ENCODE assay signal across 8 mouse cellular contexts in the genomic region with DNA sequence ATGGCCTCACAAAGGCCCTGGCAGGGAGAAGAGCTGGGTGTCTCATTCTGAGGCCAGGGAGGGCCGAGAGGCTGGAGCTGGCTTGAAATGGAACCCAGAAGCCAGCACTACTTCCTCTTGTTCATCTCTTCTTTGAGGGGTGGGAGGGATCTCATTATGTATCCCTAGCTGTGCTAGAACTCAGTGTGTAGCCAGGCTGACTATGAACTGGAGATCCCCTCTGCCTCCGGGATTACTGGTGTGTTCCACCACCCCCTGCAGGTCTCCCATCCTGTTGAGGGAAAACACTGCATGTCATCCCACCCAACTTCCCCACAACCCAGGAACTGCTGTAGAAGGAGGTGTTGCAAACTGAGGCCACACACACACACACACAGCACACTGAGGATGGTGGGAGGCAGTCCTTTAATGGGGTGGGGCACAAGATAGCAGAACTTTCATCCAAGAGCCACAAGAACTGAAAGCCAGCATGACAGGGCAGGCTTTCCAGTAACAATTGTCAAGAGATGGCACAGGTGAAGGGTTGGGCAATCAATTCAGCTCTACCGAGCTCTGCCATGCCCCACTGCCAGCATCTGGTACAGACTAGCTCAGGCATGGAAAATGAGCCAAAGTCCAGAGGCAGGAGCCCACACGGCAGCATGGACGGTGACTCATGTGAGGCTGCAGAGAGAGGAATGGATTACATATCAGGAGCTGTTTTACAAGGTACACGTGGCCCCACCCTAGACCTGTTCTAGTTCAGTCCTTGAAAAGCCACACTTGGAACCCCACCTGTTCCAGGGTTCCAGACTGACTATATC. TPM values are rescaled to one million over a fixed set of nuclear protein-coding genes. Genes with fewer than 3 reads are reported as not detected.
DNase-seq lines count a peak whose midpoint lies in the region; ATAC-seq and TF ChIP-seq lines count a peak whose summit lies in the region.

No protein-coding gene starts in this region.

- TF ChIP-seq POLR2A in cerebellum, adult 2 months (IDR thresholded peaks at IDR 0.05; ENCODE audit: borderline replicate concordance, insufficient read depth, low read length): no peak

- no peaks in the 10 kb centered on the region for H3K27me3 ChIP-seq in cerebellum, adult 2 months (ENCODE audit: control insufficient read depth, insufficient read depth, low read length)
- H3K27me3 ChIP-seq in C2C12 (ENCODE audit: control insufficient read depth, insufficient read depth, insufficient read length): no peaks in the 10 kb centered on the region
- no peaks in the 10 kb centered on the region for H3K27me3 ChIP-seq in embryonic facial prominence, embryonic 15.5 days

- H3K79me3 ChIP-seq in C2C12 (ENCODE audit: low read depth): peaks cover 31% of the 10 kb centered on the region

- H3K4me3 ChIP-seq in cerebellum, adult 2 months (replicated peaks; ENCODE audit: insufficient read depth, low read depth, low read length): peak overlapping the region; percentile 39
- H3K4me3 ChIP-seq in C2C12 (ENCODE audit: insufficient read depth, poor library complexity, severe bottlenecking): no peak overlapping the region
- peak overlapping the region; percentile 78 for H3K4me3 ChIP-seq in embryonic facial prominence, embryonic 15.5 days (replicated peaks)

- peak overlapping the region; percentile 76 for H3K4me2 ChIP-seq in embryonic facial prominence, embryonic 15.5 days (replicated peaks)

- peak overlapping the region; percentile 85 for H3K27ac ChIP-seq in cerebellum, adult 2 months (ENCODE audit: insufficient read depth, low read length)
- H3K27ac ChIP-seq in embryonic facial prominence, embryonic 15.5 days (replicated peaks): peak overlapping the region; percentile 82

- ATAC-seq in embryonic facial prominence, embryonic 15.5 days (ENCODE audit: insufficient number of reproducible peaks, low FRiP score, low TSS enrichment, low read depth): no peak
- ATAC-seq in megakaryocyte progenitor cell, adult 5-6 weeks (replicated peaks; ENCODE audit: poor library complexity): peak; percentile 35

- no peaks in the 10 kb centered on the region for H3K9me3 ChIP-seq in embryonic facial prominence, embryonic 15.5 days (replicated peaks)

- H3K36me3 ChIP-seq in C2C12 (ENCODE audit: control insufficient read depth, insufficient read depth): peaks cover 59% of the 10 kb centered on the region
- H3K36me3 ChIP-seq in embryonic facial prominence, embryonic 15.5 days: peaks cover 46% of the 10 kb centered on the region

- 18% methylated on average over 6 of the region's 6 CpGs for WGBS in cerebellum, adult 2 months
- 56% methylated on average over 6 of the region's 6 CpGs for WGBS in embryonic facial prominence, embryonic 15.5 days

- H3K79me2 ChIP-seq in C2C12 (ENCODE audit: control insufficient read depth, insufficient read depth): peaks cover 60% of the 10 kb centered on the region

- H3ac ChIP-seq in C2C12 (ENCODE audit: control insufficient read depth, insufficient read length, low read depth): peak overlapping the region; percentile 26

- H3K4me1 ChIP-seq in cerebellum, adult 2 months (ENCODE audit: control insufficient read depth, insufficient read depth, low read length): peaks cover 37% of the 10 kb centered on the region
- H3K4me1 ChIP-seq in embryonic facial prominence, embryonic 15.5 days: peaks cover 18% of the 10 kb centered on the region

- DNase-seq in cerebellum, adult 2 months: peak in 1 of 2 experiments; percentile 46
- no peak for DNase-seq in cerebellum, postnatal 4 days (ENCODE audit: low spot score in 2 of 2)
- DNase-seq in kidney, adult 18-20 months: peak; percentile 51
- DNase-seq in ovary, adult 18-20 months (ENCODE audit: low spot score): no peak
- DNase-seq in gastrocnemius, postnatal 25 days: no peak

- 0 out of 2 replicates have a peak overlapping the region, but pooled peaks have one; percentile 6 for H3K9ac ChIP-seq in embryonic facial prominence, embryonic 15.5 days

- TF ChIP-seq CTCF in cerebellum, adult 2 months (IDR thresholded peaks at IDR 0.05; ENCODE audit: borderline replicate concordance, insufficient read depth, low read depth, low read length): 0 out of 2 replicates have a peak, but pooled peaks have one; percentile 1
- TF ChIP-seq CTCF in C2C12 (IDR thresholded peaks at IDR 0.05; ENCODE audit: control insufficient read depth, insufficient read depth, insufficient read length): no peak

TF ChIP-seq in C2C12, 6 proteins besides CTCF, POLR2A, EP300 and RAD21:
- TF ChIP-seq USF1 (IDR thresholded peaks at IDR 0.05; ENCODE audit: low read depth): no peak
- no peak for TF ChIP-seq FOSL1 (IDR thresholded peaks at IDR 0.05; ENCODE audit: insufficient read depth, low read length, poor library complexity, severe bottlenecking)
- TF ChIP-seq MAX (IDR thresholded peaks at IDR 0.05): peak; percentile 45
- TF ChIP-seq MYOG (IDR thresholded peaks at IDR 0.05; ENCODE audit: control insufficient read depth, extremely low read depth, insufficient read length): no peak
- peak; percentile 49 for TF ChIP-seq CEBPB (IDR thresholded peaks at IDR 0.05; ENCODE audit: low read depth)

RNA-seq across cellular contexts. Expression of gene BC029722, which starts 0.4 kb away (rescaled TPM):
- polyA plus RNA-seq in cerebellum, adult 2 months (2012; rRNA removed): 72.8 and 81.5 TPM in 2 replicates
- polyA plus RNA-seq in C2C12 (2012; fragmentation: generic; extraction: Trizol): 32.9 TPM
- polyA plus RNA-seq in embryonic facial prominence, embryonic 15.5 days (2015; fragmentation: Nextera tagmentation; extraction: Ambion mirVana): 21.0 and 24.8 TPM in 2 replicates
- total RNA-seq in megakaryocyte progenitor cell, adult 5-6 weeks (2015): 13.2 and 18.8 TPM in 2 replicates
- 13.2 and 14.8 TPM in 2 replicates for total RNA-seq in megakaryocyte progenitor cell, adult 5-6 weeks (2017)
- 10 to 100 TPM; 22.3 to 25.3 TPM for total RNA-seq in gastrocnemius, postnatal 25 days (2021)

RNA-seq across cellular contexts. Expression of gene Eif6, which starts 7.1 kb away (rescaled TPM):
- polyA plus RNA-seq in cerebellum, adult 2 months (2012; rRNA removed): 84.9 and 86.4 TPM in 2 replicates
- 340 TPM for polyA plus RNA-seq in C2C12 (2012; fragmentation: generic; extraction: Trizol)
- 205 and 214 TPM in 2 replicates for polyA plus RNA-seq in embryonic facial prominence, embryonic 15.5 days (2015; fragmentation: Nextera tagmentation; extraction: Ambion mirVana)
- 261 and 264 TPM in 2 replicates for total RNA-seq in megakaryocyte progenitor cell, adult 5-6 weeks (2015)
- total RNA-seq in megakaryocyte progenitor cell, adult 5-6 weeks (2017): 58.5 and 84.7 TPM in 2 replicates
- 10 to 100 TPM; 38.6 to 45.3 TPM for total RNA-seq in gastrocnemius, postnatal 25 days (2021)

RNA-seq across cellular contexts. Expression of gene Fam83c, which starts 15.0 kb away (rescaled TPM):
- polyA plus RNA-seq in cerebellum, adult 2 months (2012; rRNA removed): not detected in 2 replicates
- polyA plus RNA-seq in C2C12 (2012; fragmentation: generic; extraction: Trizol): 0.02 TPM
- polyA plus RNA-seq in embryonic facial prominence, embryonic 15.5 days (2015; fragmentation: Nextera tagmentation; extraction: Ambion mirVana): 4.3 and 4.8 TPM in 2 replicates
- not detected in 2 replicates for total RNA-seq in megakaryocyte progenitor cell, adult 5-6 weeks (2015)
- total RNA-seq in megakaryocyte progenitor cell, adult 5-6 weeks (2017): not detected in 2 replicates
- not detected for total RNA-seq in gastrocnemius, postnatal 25 days (2021)

RNA-seq across cellular contexts. Expression of gene Mmp24, which starts 44.5 kb away (rescaled TPM):
- 153 and 190 TPM in 2 replicates for polyA plus RNA-seq in cerebellum, adult 2 months (2012; rRNA removed)
- polyA plus RNA-seq in C2C12 (2012; fragmentation: generic; extraction: Trizol): 0.04 TPM
- 0.09 and 0.11 TPM in 2 replicates for polyA plus RNA-seq in embryonic facial prominence, embryonic 15.5 days (2015; fragmentation: Nextera tagmentation; extraction: Ambion mirVana)
- not detected in 2 replicates for total RNA-seq in megakaryocyte progenitor cell, adult 5-6 weeks (2015)
- under 0.01 TPM in 1 of 2 replicates, not detected in the other for total RNA-seq in megakaryocyte progenitor cell, adult 5-6 weeks (2017)
- total RNA-seq in gastrocnemius, postnatal 25 days (2021): not detected
